Mouse (Mus musculus) heart, postnatal 0 days (tissue): ENCODE measurements at regions not wholly inside any gene's neighbourhood (a gene's known extent, or its start where the extent isn't known, plus 50 kb on each side); places are given as distances from the start of the nearest gene placed in this dataset.

Experiments used
- CTCF ChIP-seq: IDR thresholded peaks from 2 replicates; pipeline ENCODE4 v1.5.1; 2016; ENCODE audit warnings: antibody characterized with exemption, control low read depth, low read depth
- EP300 ChIP-seq: IDR thresholded peaks from 2 replicates; pipeline ENCODE4 v1.6.1; 2016; ENCODE audit warnings: antibody characterized with exemption, low read depth

DNA sequence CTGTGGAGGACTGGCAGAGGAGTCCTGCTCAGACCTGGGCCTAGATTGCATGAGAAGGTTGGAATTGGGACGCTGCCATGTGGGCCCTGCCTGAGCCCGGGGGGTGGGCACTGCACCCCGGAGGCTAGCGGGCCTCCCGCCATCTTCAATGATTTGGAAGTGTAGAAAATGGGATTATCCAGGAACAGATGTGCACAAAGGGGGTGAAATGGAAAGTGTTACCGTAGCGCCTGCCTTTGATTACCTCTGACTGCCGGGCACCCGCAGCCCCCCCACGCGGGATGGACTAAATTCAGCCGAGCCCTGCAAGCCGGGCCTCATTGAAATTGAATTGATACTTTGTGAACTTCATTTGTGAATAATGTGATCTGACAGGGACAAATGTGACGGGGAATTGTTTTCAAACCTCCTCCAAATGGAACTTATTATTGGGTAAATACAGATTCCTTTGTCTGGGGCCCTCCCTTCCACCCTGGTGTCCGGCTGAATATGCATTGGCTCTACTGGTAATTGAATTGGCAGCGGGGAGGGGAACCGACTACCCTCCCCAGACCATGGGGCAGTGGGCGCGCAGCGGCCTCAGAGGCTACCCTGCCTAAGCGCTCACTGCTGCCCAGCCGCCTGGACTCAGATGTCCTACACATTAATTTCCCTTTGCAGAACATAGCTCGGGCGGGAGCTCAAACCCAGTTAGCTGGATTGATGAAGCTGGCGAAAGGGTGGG is 77.9 kb upstream of the Nkx1-1 start:
- TF ChIP-seq CTCF (no peak), EP300 (no peak)
